Mouse (Mus musculus) thymus, postnatal 25 days (tissue): Measurements from ENCODE around the gene Mitd1.

Source experiments
- DNase-seq: peaks from one replicate; pipeline ENCODE4 v3.0.0; 2022

The Mitd1 gene

GRCm38 (mm10) chr1:37890025-37890652, at the start of gene Mitd1, which contains the start of gene Mrpl30:
Gene Mitd1, minus strand, starts transcription at chr1:37890411.
Gene Mrpl30, plus strand, starts transcription at chr1:37890477.
- peak; percentile 90 for DNase-seq

- DNase-seq, result no peak
Observed at GRCm38 (mm10) chr1:37931806-37932205, 41.6 kb upstream of the Mitd1 start.

- DNase-seq, result no peak
Observed at GRCm38 (mm10) chr1:37925971-37926370, 35.8 kb upstream of the Mitd1 start.

DNA sequence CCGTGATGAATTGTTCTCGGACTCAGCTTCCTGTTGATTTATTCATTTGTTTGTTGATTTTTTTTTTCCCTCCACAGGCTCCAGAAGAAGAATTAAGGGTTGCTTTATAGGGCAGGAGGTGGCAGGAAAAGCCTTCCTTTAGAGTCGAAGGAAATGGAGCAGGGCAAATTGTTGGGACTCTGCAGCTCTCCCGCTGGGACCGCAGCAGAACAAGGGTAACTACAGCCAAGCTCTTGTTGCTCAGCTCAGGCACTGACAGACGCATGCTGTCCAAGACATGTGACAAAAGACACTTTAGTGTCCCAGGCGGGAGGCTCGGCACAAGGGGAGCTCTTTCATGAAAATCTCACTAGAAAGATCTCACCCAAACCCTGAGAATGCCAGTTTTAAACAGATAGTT, 32.3 kb upstream of the Mitd1 start:
- DNase-seq, result no peak

- DNase-seq, result no peak
Observed at GRCm38 (mm10) chr1:37918096-37918495, 27.9 kb upstream of the Mitd1 start.

DNA sequence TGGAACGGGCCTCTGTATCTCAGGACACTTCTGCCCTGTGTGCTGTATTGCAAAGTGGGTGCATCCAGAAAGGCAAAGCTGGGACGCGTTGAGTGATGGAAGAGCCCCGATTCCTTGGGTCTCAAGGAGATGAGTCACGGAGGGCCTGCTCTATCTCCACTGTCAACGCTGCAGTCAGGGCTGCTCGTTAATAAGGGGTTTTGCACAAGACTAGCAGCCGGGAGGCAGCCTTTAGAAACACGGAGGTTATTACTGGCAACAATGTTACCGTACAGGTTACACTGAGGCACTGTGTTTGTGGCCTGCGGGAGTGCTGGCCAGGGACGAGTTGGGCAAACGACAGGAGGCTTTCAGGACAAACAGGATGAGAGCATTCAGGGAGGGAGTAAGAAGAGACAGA, 27.5 kb upstream of the Mitd1 start:
- DNase-seq, result no peak

DNA sequence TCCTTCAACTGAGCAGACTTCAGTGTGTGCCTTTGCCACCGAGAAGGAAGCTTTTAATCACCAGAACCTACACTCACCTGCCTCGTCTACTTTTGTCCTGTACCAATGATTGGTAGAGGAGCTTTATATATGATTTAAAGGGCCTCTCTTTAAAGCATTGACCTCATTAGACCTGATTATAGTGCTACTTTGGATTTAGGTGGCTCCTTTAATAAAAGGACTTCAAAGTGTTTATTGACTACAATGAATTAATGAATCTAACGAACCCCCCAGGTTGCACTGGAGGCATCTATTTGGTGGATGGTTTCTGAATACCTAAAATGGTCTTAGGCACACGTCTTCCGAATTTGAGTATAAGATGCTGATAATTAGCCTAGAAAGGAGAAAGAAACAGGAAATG, 26.2 kb upstream of the Mitd1 start, which contains the start of gene Lyg2:
Gene Lyg2, minus strand, starts transcription at position 101 of the 400 bp plus-strand sequence.
- DNase-seq, result no peak

GRCm38 (mm10) chr1:37912751-37913150, 22.5 kb upstream of the Mitd1 start:
- no peak for DNase-seq

GRCm38 (mm10) chr1:37903178-37903577, 13.0 kb upstream of the Mitd1 start:
- DNase-seq, result no peak

- DNase-seq, result no peak
Observed at GRCm38 (mm10) chr1:37900288-37900687, 10.1 kb upstream of the Mitd1 start.

GRCm38 (mm10) chr1:37899816-37900215, 9.6 kb upstream of the Mitd1 start:
- no peak for DNase-seq

DNA sequence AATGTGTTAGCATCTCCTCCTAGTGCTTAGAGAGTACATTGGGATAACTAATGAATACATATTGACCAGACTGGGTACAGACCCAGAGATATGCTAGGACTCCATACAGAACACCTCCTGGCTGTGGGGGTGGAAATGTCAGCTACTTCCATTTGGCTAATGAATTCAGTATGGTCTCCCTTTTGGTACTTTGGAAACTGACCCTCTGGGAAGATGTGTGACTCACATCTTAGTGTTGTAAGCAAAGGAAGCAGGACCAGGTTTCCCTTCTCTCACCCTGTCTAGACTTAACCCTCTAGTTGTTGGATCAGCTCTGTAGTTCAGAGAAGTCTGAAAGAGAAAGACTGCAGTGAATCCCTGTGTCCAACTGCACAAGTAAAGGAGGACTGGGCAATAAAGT, 4.4 kb upstream of the Mitd1 start:
- DNase-seq, result no peak

DNA sequence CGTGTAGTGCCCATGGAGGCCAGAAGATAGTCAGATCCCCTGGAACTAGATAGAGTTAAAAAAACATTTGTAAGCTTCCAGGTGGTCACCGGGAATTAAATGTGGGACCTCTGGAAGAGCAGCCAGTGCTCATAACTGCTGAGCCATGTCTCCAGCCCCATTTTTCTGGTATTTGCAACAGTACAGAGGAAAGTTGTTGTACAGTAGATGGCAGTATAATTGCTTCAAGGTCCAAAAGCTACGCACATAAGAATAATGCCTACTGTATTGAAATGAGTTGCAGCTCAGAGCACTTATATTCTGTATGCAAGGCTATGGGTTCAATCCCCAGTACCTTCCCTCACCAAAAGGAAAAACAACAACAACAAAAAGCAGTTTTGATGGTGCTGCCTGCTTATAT, 1.2 kb upstream of the Mitd1 start:
- no peak for DNase-seq

DNA sequence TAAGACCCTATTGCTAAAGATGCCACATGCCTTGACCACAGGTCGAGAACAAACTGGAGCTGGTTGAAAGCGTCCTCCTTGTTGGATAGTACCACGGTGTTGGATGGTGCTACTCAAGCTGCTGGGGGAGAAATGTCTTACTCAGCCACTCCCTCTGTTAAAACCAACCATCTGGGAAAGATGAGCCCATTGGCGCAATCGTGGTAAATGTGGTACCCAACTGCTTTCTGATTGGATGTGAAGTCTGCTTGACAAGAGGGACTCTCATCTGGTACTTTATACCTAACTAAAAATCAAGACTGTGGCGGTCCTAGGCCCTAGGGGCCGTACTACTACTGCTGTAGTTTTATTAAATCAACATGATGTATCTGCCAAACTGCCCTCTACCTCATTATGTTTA, 1.0 kb downstream of the Mitd1 start:
- no peak for DNase-seq

DNA sequence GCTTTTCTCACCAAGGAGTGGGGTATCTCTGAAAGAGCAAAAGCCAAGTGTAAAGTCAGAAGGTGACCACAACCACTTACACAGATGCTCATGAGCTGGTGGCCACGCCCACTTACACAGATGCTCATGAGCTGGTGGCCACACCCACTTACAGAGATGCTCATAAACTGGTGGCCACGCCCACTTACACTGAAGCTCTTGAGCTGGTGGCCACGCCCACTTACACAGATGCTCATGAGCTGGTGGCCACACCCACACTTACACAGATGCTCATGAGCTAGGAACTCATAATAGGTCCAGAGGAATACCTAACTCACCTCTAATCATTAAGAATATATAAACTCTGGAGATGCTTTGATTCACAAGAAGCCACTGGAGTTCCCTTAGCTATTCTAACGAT, 5.8 kb downstream of the Mitd1 start:
- no peak for DNase-seq

DNA sequence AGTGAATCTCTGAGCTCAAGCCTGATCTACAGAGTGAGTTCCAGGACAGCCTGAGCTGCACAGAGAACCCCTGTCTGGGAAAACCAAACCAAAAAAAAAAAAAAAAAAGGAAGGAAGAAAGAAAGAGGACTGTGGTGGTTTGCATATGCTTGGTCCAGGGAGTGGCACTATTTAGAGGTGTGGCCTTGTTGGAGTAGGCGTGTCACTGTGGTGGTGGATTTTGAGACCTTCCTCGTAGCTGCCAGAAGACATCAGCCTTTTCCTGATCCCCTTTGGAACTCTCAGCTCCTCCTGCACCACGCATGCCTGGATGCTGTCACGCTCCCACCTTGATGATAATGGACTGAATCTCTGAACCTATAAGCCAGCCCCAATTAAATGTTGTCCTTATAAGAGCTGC, 6.8 kb downstream of the Mitd1 start:
- no peak for DNase-seq

- no peak for DNase-seq
Observed at GRCm38 (mm10) chr1:37877736-37878460, 12.3 kb downstream of the Mitd1 start.

GRCm38 (mm10) chr1:37873157-37873556, 17.1 kb downstream of the Mitd1 start:
- no peak for DNase-seq

DNA sequence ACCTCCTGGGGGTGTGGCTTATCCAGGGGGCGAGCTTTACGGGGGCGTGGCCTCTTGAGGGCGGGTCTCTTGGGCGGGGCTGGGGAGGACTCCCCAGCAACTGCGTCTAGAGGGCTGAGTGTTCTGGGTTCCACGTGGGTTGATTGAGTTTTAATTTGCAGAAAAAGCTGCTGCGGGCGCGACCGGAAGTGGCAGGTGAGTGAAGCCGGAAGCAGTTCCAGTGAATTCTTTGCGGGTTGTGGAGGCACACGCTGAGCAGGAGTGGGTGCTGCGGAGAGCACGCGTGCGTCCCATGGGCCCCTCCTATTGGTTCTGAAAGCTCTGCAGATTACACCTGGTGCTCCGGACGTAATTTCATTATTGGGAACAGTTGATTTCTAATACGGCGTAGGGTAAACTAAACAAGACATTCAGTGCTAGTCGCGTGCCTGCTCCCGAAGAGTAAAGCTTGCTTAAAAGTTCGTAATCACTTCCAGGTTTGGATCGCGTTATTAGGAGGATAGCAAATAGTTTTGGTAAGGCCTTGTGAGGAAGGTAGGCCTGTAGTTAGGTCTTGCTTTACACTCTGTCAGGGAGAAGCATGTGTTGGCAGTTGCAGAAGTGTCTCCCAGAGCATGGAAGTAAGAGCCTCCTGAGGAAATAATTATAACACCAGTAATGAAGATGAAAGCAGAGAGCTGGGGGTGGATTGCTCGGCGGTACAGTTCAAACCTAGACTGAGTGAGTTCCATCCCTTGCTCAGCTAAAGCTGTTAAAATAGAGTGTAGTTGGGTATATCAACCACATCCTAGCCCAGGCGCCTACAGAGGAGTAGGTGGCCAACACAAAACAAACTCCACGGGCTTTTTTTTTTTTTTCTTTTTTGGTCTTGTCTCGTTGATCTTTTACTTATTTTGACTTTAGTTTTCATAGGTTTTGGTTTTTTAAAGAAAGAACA, 17.8 kb downstream of the Mitd1 start:
- DNase-seq, result peak; percentile 81

DNA sequence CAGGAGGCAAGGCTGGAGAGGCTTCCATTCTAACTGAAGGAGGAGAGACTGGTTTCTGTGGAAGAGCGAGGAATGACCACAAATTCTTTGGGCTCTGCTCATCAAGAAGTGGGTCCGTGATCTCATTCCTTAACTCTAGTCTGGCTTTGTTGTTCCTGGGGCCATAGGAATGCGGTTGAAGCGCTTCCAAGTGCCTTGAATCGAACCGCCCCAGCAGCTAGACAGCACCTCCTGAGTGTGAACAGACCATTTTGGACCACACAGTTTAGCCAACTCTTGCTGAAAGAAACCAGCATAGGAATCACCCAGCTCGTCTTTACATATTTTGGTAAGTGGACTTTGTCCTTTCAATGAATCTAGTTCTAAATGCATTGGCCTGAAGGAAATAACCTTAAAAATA, 18.5 kb downstream of the Mitd1 start, which contains the start of gene Lipt1:
Gene Lipt1, plus strand, starts transcription at position 35 of the 400 bp plus-strand sequence.
- DNase-seq, result no peak

DNA sequence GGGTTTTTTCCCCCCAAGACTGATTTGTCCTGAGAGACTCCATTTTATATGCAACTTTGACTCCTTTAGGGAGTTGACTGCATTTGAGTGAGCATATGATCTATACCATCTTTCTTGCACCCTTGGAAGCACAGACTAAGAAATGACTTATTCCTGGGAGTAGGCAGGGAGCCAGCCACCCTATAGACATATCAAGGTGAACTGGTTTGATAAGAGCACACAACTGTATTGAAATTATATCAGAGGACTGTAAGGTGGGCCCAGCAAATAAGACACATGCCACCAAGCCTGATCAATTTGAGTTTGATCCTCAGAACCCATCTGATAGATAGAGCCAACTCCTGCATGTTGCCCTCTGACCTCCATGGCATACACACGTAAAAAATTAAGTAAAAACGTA, 20.8 kb downstream of the Mitd1 start:
- DNase-seq, result no peak

DNA sequence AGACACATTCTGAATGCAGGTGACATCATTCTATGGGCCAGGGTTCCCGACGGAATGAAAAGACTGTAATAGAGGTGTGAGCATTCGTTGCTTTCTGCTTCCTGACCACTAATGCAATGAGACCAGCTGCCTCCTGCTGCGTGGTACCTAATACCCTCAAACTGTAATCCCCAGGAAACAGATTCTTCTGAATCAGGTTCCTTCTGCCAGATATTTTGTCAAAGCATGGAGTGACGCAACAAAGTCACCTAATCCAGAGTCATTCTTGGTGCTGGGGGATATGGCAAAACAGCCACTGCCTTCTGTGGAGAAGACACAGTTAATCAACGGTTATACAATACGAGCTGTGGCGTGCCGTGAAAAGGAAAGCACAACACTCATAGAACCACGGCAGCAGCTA, 21.6 kb downstream of the Mitd1 start:
- DNase-seq, result no peak

DNA sequence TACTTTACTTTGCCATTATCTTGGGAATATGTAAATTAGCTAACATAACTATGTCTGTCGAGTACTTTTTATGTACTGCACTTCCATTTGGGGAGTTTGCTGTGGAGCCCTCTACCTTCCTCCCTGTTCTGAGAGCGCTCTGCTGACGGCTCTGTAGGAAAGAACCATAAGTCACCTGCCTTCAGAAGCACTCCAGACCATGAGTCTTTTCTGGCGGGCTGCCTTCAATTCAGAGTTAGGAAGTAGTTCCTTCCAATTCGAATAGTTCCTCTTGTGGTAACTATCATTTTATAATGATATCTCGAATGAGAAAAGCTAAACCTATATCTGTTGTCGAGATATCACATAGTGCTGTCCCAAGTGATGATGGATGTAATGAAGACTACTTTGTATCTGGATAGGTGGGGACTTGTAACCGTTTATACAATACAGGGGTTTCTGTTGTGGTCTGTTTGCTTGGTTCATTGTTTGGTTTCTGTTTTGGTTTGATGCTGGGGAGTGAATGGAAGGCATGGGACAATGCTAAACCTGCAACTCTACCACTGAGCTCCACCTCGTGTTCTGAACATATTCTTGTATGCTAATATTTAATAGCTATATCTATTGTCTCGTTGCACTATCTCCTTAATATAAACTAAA, 22.4 kb downstream of the Mitd1 start:
- DNase-seq, result no peak
